Mouse (Mus musculus): ENCODE data around the gene Tinf2. TPM values are rescaled to one million over a fixed set of nuclear protein-coding genes. Genes with fewer than 3 reads are reported as not detected.

Gene Tinf2
- polyA plus RNA-seq, 1 experiment from 2014 or later = 25.3 TPM

DNA sequence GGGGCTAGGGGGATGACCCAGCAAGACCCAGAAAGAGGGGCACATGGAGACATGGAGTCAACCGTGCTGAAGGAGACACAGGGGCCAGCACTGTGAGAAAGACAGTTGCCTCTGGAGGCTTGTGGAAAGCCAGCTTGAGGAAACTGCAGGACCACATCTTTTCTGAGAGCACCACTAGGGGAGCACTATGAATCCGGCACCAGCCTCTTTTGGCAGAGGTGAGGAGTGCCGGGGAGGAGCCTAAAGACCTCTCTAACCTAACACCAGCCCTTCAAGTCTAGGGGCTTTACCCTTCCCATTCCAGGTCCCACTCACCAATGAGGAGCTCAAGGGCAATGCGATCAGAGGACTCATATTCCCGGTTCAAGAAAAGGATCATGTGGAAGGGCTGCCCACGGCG is 30.2 kb upstream of the Tinf2 start:
- no peak for ATAC-seq
- H3K9me3 ChIP-seq (ENCODE audit: control insufficient read depth, low read length) = no peaks in the 10 kb centered on the region
- peaks cover 3% of the 10 kb centered on the region; the same call in 1 of the 2 replicates for H3K27me3 ChIP-seq (replicated peaks; ENCODE audit: control insufficient read depth, insufficient read depth, low read length)
- no peaks in the 10 kb centered on the region for H3K4me1 ChIP-seq (ENCODE audit: control insufficient read depth, insufficient read depth, low read depth, low read length)
- WGBS = 84% methylated on average over 7 of the region's 7 CpGs
- no peak overlapping the region for H3K4me2 ChIP-seq (ENCODE audit: low read length)
- H3K9ac ChIP-seq (ENCODE audit: low read depth, low read length) = no peak overlapping the region
- H3K27ac ChIP-seq (ENCODE audit: low read depth, low read length) = no peak overlapping the region
- no peak overlapping the region for H3K4me3 ChIP-seq (ENCODE audit: low read length)
- H3K36me3 ChIP-seq (ENCODE audit: control insufficient read depth, insufficient read depth, low read length) = no peaks in the 10 kb centered on the region

DNA sequence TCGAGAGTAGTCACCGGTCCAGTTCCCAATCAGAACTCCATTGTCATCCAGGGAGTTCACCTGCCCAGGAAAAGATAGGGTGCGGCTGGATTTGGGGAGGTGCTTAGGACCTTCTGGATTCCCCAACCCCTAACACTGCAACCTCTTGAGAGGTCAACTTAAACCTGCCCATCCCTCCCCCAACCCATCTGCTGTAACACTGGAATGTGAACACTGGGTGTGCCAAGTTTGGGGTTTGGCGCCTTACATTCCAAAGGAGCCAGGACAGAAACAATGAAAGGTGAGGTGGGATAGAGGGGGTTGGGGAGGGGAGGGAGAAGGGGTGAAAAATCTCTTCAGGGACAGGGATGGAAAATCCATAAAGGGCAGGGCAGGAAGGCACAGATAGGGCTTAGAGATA is 27.9 kb upstream of the Tinf2 start:
- no peak for ATAC-seq
- H3K27me3 ChIP-seq (replicated peaks; ENCODE audit: control insufficient read depth, insufficient read depth, low read length) = peaks cover 3% of the 10 kb centered on the region; the same call in 1 of the 2 replicates
- H3K4me1 ChIP-seq (ENCODE audit: control insufficient read depth, insufficient read depth, low read depth, low read length) = no peaks in the 10 kb centered on the region
- H3K4me3 ChIP-seq (ENCODE audit: low read length) = no peak overlapping the region
- H3K9me3 ChIP-seq (ENCODE audit: control insufficient read depth, low read length) = no peaks in the 10 kb centered on the region
- WGBS = 87% methylated on average over 4 of the region's 4 CpGs
- no peak overlapping the region for H3K9ac ChIP-seq (ENCODE audit: low read depth, low read length)
- H3K36me3 ChIP-seq (ENCODE audit: control insufficient read depth, insufficient read depth, low read length) = no peaks in the 10 kb centered on the region
- no peak overlapping the region for H3K4me2 ChIP-seq (ENCODE audit: low read length)
- H3K27ac ChIP-seq (ENCODE audit: low read depth, low read length) = no peak overlapping the region

GRCm38 (mm10) chr14:55707397-55707796 is 25.8 kb upstream of the Tinf2 start:
- no peaks in the 10 kb centered on the region for H3K9me3 ChIP-seq (ENCODE audit: control insufficient read depth, low read length)
- 84% methylated on average over 5 of the region's 5 CpGs for WGBS
- ATAC-seq = no peak
- no peak overlapping the region for H3K27ac ChIP-seq (ENCODE audit: low read depth, low read length)
- H3K9ac ChIP-seq (ENCODE audit: low read depth, low read length) = no peak overlapping the region
- no peak overlapping the region for H3K4me2 ChIP-seq (ENCODE audit: low read length)
- no peak overlapping the region for H3K4me3 ChIP-seq (ENCODE audit: low read length)
- no peaks in the 10 kb centered on the region for H3K4me1 ChIP-seq (ENCODE audit: control insufficient read depth, insufficient read depth, low read depth, low read length)
- H3K27me3 ChIP-seq (replicated peaks; ENCODE audit: control insufficient read depth, insufficient read depth, low read length) = no peaks in the 10 kb centered on the region
- no peaks in the 10 kb centered on the region for H3K36me3 ChIP-seq (ENCODE audit: control insufficient read depth, insufficient read depth, low read length)

DNA sequence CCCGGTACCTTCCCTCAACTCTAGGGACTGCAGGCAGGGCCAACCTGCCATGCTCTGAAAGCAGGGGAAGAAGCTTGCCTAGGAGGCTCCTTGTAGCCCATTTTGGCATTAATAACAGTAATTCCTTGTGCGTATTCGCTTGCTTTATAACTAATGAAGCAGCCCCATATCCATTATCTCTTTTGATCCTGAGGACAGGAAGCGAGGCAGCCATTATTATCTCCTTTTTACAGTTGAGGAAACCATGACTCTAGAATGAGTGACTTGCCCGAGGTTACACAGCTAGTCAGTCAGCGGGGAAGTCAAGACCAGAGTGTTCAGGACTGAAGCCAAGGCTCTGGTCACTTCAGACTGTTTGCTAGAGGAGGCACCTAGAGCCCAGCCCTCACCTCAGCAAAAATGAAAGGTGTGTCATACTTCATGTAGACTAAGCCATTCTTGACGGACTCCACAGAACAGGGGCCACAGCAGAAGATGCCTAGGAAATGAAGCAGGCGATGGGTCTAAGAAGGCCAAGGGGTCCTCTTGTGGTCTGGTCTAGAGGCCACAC is 24.5 kb upstream of the Tinf2 start:
- no peaks in the 10 kb centered on the region for H3K27me3 ChIP-seq (replicated peaks; ENCODE audit: control insufficient read depth, insufficient read depth, low read length)
- no peaks in the 10 kb centered on the region for H3K9me3 ChIP-seq (ENCODE audit: control insufficient read depth, low read length)
- no peak overlapping the region for H3K4me3 ChIP-seq (ENCODE audit: low read length)
- no peak for ATAC-seq
- no peak overlapping the region for H3K9ac ChIP-seq (ENCODE audit: low read depth, low read length)
- WGBS = 90% methylated on average over 8 of the region's 8 CpGs
- H3K4me2 ChIP-seq (ENCODE audit: low read length) = no peak overlapping the region
- no peaks in the 10 kb centered on the region for H3K36me3 ChIP-seq (ENCODE audit: control insufficient read depth, insufficient read depth, low read length)
- no peaks in the 10 kb centered on the region for H3K4me1 ChIP-seq (ENCODE audit: control insufficient read depth, insufficient read depth, low read depth, low read length)
- no peak overlapping the region for H3K27ac ChIP-seq (ENCODE audit: low read depth, low read length)

- Histone ChIP-seq H3K9ac (ENCODE audit: low read depth, low read length) (no peak overlapping the region), H3K4me2 (ENCODE audit: low read length) (no peak overlapping the region), H3K27ac (ENCODE audit: low read depth, low read length) (no peak overlapping the region), H3K4me3 (ENCODE audit: low read length) (no peak overlapping the region), H3K27me3 (replicated peaks; ENCODE audit: control insufficient read depth, insufficient read depth, low read length) (no peaks in the 10 kb centered on the region), H3K36me3 (ENCODE audit: control insufficient read depth, insufficient read depth, low read length) (no peaks in the 10 kb centered on the region), H3K9me3 (ENCODE audit: control insufficient read depth, low read length) (no peaks in the 10 kb centered on the region), H3K4me1 (ENCODE audit: control insufficient read depth, insufficient read depth, low read depth, low read length) (no peaks in the 10 kb centered on the region)
- 77% methylated on average over 6 of the region's 6 CpGs for whole genome bisulfite sequencing
- ATAC-seq = no peak
These were observed 21.1 kb upstream of the Tinf2 start for GRCm38 (mm10) chr14:55702761-55703160.

- Histone ChIP-seq H3K27ac (ENCODE audit: low read depth, low read length) (no peak overlapping the region), H3K9me3 (ENCODE audit: control insufficient read depth, low read length) (no peaks in the 10 kb centered on the region), H3K4me3 (ENCODE audit: low read length) (no peak overlapping the region), H3K9ac (ENCODE audit: low read depth, low read length) (no peak overlapping the region), H3K4me2 (ENCODE audit: low read length) (no peak overlapping the region), H3K4me1 (ENCODE audit: control insufficient read depth, insufficient read depth, low read depth, low read length) (no peaks in the 10 kb centered on the region), H3K36me3 (ENCODE audit: control insufficient read depth, insufficient read depth, low read length) (no peaks in the 10 kb centered on the region), H3K27me3 (replicated peaks; ENCODE audit: control insufficient read depth, insufficient read depth, low read length) (no peaks in the 10 kb centered on the region)
- 61% methylated on average over 9 of the region's 9 CpGs for WGBS
- ATAC-seq = no peak
These were observed 19.5 kb upstream of the Tinf2 start for GRCm38 (mm10) chr14:55701131-55701530.

DNA sequence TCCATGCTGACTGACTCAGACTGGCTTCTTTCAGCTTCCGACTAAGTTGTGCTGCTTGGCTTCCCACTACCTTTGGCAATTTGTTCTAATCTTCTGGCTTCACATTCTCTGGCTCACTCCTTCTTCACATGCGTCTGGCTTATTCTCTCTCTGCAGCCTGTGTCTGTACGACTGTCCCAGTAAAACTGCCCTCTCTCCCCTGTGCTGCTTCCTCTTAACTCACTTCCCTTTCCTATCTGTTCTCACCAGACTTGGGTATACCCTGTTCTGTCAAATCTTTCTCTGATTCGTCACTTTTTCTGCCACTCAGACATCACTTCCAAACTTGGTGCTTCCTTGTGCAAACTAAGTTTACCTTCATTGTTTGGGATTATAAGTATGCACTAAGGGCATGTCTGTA is 15.6 kb upstream of the Tinf2 start:
- Histone ChIP-seq H3K36me3 (ENCODE audit: control insufficient read depth, insufficient read depth, low read length) (no peaks in the 10 kb centered on the region), H3K4me1 (ENCODE audit: control insufficient read depth, insufficient read depth, low read depth, low read length) (no peaks in the 10 kb centered on the region), H3K27ac (ENCODE audit: low read depth, low read length) (no peak overlapping the region), H3K9me3 (ENCODE audit: control insufficient read depth, low read length) (no peaks in the 10 kb centered on the region), H3K4me2 (ENCODE audit: low read length) (no peak overlapping the region), H3K4me3 (ENCODE audit: low read length) (no peak overlapping the region), H3K27me3 (replicated peaks; ENCODE audit: control insufficient read depth, insufficient read depth, low read length) (no peaks in the 10 kb centered on the region), H3K9ac (ENCODE audit: low read depth, low read length) (no peak overlapping the region)
- 87% methylated on average over 4 of the region's 4 CpGs for WGBS
- no peak for ATAC-seq

GRCm38 (mm10) chr14:55689433-55689832 is 7.8 kb upstream of the Tinf2 start:
- Histone ChIP-seq H3K4me1 (ENCODE audit: control insufficient read depth, insufficient read depth, low read depth, low read length) (no peaks in the 10 kb centered on the region), H3K27ac (ENCODE audit: low read depth, low read length) (no peak overlapping the region), H3K4me3 (ENCODE audit: low read length) (no peak overlapping the region), H3K36me3 (ENCODE audit: control insufficient read depth, insufficient read depth, low read length) (no peaks in the 10 kb centered on the region), H3K4me2 (ENCODE audit: low read length) (no peak overlapping the region), H3K9ac (ENCODE audit: low read depth, low read length) (no peak overlapping the region), H3K27me3 (replicated peaks; ENCODE audit: control insufficient read depth, insufficient read depth, low read length) (no peaks in the 10 kb centered on the region), H3K9me3 (ENCODE audit: control insufficient read depth, low read length) (no peaks in the 10 kb centered on the region)
- no peak for ATAC-seq
- 82% methylated on average over 10 of the region's 10 CpGs for WGBS

- Histone ChIP-seq H3K4me1 (ENCODE audit: control insufficient read depth, insufficient read depth, low read depth, low read length) (peaks cover 8% of the 10 kb centered on the region; the same call in 1 of the 2 replicates), H3K27me3 (replicated peaks; ENCODE audit: control insufficient read depth, insufficient read depth, low read length) (no peaks in the 10 kb centered on the region), H3K9ac (ENCODE audit: low read depth, low read length) (peak overlapping the region; percentile 69), H3K27ac (ENCODE audit: low read depth, low read length) (peak overlapping the region; percentile 69), H3K9me3 (ENCODE audit: control insufficient read depth, low read length) (no peaks in the 10 kb centered on the region), H3K36me3 (ENCODE audit: control insufficient read depth, insufficient read depth, low read length) (peaks cover 14% of the 10 kb centered on the region), H3K4me3 (ENCODE audit: low read length) (peak overlapping the region; percentile 78), H3K4me2 (ENCODE audit: low read length) (peak overlapping the region; percentile 90)
- WGBS = 14% methylated on average over 3 of the region's 3 CpGs
- ATAC-seq = no peak; the same call in 1 of the 2 replicates
These were observed 486 bp upstream of the Tinf2 start for GRCm38 (mm10) chr14:55682118-55682493.

GRCm38 (mm10) chr14:55677615-55678014 is 4.0 kb downstream of the Tinf2 start:
- Histone ChIP-seq H3K36me3 (ENCODE audit: control insufficient read depth, insufficient read depth, low read length) (peaks cover 29% of the 10 kb centered on the region), H3K27ac (ENCODE audit: low read depth, low read length) (no peak overlapping the region), H3K4me1 (ENCODE audit: control insufficient read depth, insufficient read depth, low read depth, low read length) (peaks cover 12% of the 10 kb centered on the region), H3K9me3 (ENCODE audit: control insufficient read depth, low read length) (no peaks in the 10 kb centered on the region), H3K9ac (ENCODE audit: low read depth, low read length) (no peak overlapping the region), H3K4me2 (ENCODE audit: low read length) (no peak overlapping the region), H3K4me3 (ENCODE audit: low read length) (no peak overlapping the region), H3K27me3 (replicated peaks; ENCODE audit: control insufficient read depth, insufficient read depth, low read length) (no peaks in the 10 kb centered on the region)
- 88% methylated on average over 4 of the region's 4 CpGs for WGBS
- ATAC-seq = no peak
